Mouse (Mus musculus): ENCODE measurements around the gene Nid2. TPM values are rescaled to one million over a fixed set of nuclear protein-coding genes. Genes with fewer than 3 reads are reported as not detected.

Nid2 gene
- total and polyA plus RNA-seq, 3 experiments: not detected

DNA sequence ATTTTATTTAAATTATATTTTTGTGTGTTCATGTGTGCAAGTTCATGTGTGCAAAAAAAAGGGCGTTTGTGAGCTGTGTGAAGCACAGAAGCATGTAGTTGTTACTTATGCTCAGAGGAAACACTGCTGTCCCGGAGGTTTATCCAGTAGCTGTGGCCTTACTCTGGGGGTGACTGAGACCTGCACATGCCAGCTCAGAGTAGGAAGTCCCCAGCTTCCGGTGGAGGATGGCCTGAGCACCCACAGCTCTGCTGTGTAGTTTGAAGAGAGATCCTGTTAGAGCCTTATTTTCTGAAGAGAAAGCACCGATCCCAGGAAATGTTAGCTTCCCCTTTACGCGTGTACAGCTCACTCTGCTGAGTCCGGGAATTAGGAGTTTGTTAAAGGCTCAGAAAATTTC is 20.1 kb downstream of the Nid2 start:
- Histone ChIP-seq H3K9ac (ENCODE audit: control insufficient read depth, low read depth, low read length, poor library complexity, severe bottlenecking) (no peak overlapping the region), H3K4me1 (ENCODE audit: control insufficient read depth in 1 of 2, insufficient read depth in 2 of 2, low read length in 2 of 2) (no peaks in the 10 kb centered on the region), H3K36me3 (ENCODE audit: control insufficient read depth in 1 of 2, insufficient read depth in 2 of 2, low read length in 2 of 2) (no peaks in the 10 kb centered on the region), H3K27ac (ENCODE audit: control insufficient read depth, low read depth, low read length) (no peak overlapping the region), H3K4me3 (ENCODE audit: control insufficient read depth in 1 of 2, insufficient read depth in 1 of 2, low read depth in 2 of 2, low read length in 2 of 2) (no peak overlapping the region), H3K9me3 (replicated peaks; ENCODE audit: insufficient read depth, low read length) (no peaks in the 10 kb centered on the region), H3K79me2 (ENCODE audit: control insufficient read depth, insufficient read depth, low read length, poor library complexity) (no peaks in the 10 kb centered on the region), H3K27me3 (ENCODE audit: control insufficient read depth in 1 of 2, insufficient read depth in 2 of 2, low read length in 2 of 2) (no peaks in the 10 kb centered on the region; a peak in 1 of 4 replicates)
- TF ChIP-seq SMC3 (IDR thresholded peaks at IDR 0.05; ENCODE audit: low read depth, low read length): no peak
- no peak for TF ChIP-seq MAFK (IDR thresholded peaks at IDR 0.05; ENCODE audit: borderline replicate concordance, low read depth, low read length)
- TF ChIP-seq ZNF384 (IDR thresholded peaks at IDR 0.05; ENCODE audit: low read depth, low read length): no peak
- TF ChIP-seq GABPA (IDR thresholded peaks at IDR 0.05; ENCODE audit: low read depth, low read length): no peak
- TF ChIP-seq MAZ (IDR thresholded peaks at IDR 0.05; ENCODE audit: low read depth, low read length): no peak
- no peak for TF ChIP-seq TBP (IDR thresholded peaks at IDR 0.05; ENCODE audit: low read depth, low read length)
- no peak for TF ChIP-seq USF1 (IDR thresholded peaks at IDR 0.05; ENCODE audit: low read depth, low read length)
- TF ChIP-seq UBTF (IDR thresholded peaks at IDR 0.05; ENCODE audit: borderline replicate concordance, insufficient read depth, low read depth, low read length): no peak
- no peak for TF ChIP-seq JUND (IDR thresholded peaks at IDR 0.05; ENCODE audit: low read depth, low read length)
- no peak for TF ChIP-seq MAX (IDR thresholded peaks at IDR 0.05; ENCODE audit: low read length)
- no peak for TF ChIP-seq CTCF (IDR thresholded peaks at IDR 0.05 in 2 of 3, conservative IDR thresholded peaks at IDR 0.05 in 1 of 3; ENCODE audit: control insufficient read depth in 1 of 3, insufficient read depth in 1 of 3, low read depth in 2 of 3, low read length in 3 of 3, poor library complexity in 1 of 3, severe bottlenecking in 1 of 3)
- no peak for TF ChIP-seq CHD2 (IDR thresholded peaks at IDR 0.05; ENCODE audit: low read length)
- TF ChIP-seq CHD1 (IDR thresholded peaks at IDR 0.05; ENCODE audit: low read depth, low read length): no peak
- no peak for TF ChIP-seq EP300 (IDR thresholded peaks at IDR 0.05; ENCODE audit: low read depth in 1 of 2, low read length in 2 of 2)
- TF ChIP-seq ELF1 (IDR thresholded peaks at IDR 0.05; ENCODE audit: low read depth, low read length): no peak
- no peak for TF ChIP-seq RAD21 (IDR thresholded peaks at IDR 0.05; ENCODE audit: low read depth, low read length)
- no peak for TF ChIP-seq GATA1 (IDR thresholded peaks at IDR 0.05; ENCODE audit: low read depth, low read length)
- no peak for TF ChIP-seq NRF1 (IDR thresholded peaks at IDR 0.05; ENCODE audit: insufficient read depth, low read depth, low read length, poor library complexity, severe bottlenecking)
- TF ChIP-seq ZMIZ1 (IDR thresholded peaks at IDR 0.05; ENCODE audit: low read depth, low read length): no peak
- no peak for DNase-seq (ENCODE audit: low read depth, low spot score)

DNA sequence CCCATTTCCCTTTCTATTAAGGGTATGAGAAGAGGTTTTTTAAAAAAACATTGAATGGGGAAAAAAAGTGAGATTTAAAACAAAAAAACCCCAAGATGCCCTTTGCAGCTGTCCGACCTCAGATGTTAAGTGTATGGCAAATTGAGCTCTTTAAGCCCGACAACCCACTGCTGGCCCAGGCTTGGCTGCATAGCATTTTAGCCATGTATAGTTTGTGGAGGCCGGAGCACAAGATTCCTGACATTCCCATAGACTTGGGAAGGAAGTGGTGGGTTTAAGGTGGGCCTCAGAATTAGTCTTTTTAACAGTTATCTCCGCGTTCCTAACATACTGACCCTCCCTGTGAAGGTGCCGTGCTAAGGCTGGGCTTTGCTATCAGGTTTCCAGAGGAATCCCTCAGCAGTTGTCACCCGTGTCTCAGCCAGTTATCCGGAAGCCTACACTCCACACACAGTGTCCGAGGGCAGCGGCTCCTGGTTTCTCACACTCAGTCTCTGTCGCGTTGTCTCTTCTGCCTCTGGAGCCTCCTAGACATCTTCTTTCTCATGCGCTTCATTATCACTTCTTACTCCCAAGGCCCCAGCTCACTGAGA is 23.1 kb downstream of the Nid2 start:
- no peaks in the 10 kb centered on the region for H3K27me3 ChIP-seq (ENCODE audit: control insufficient read depth in 1 of 2, insufficient read depth in 2 of 2, low read length in 2 of 2)
- H3K27ac ChIP-seq (ENCODE audit: control insufficient read depth, low read depth, low read length): no peak overlapping the region
- no peaks in the 10 kb centered on the region for H3K4me1 ChIP-seq (ENCODE audit: control insufficient read depth in 1 of 2, insufficient read depth in 2 of 2, low read length in 2 of 2)
- no peaks in the 10 kb centered on the region for H3K36me3 ChIP-seq (ENCODE audit: control insufficient read depth in 1 of 2, insufficient read depth in 2 of 2, low read length in 2 of 2)
- no peaks in the 10 kb centered on the region for H3K79me2 ChIP-seq (ENCODE audit: control insufficient read depth, insufficient read depth, low read length, poor library complexity)
- no peak for DNase-seq (ENCODE audit: low read depth, low spot score)
- no peak overlapping the region for H3K4me3 ChIP-seq (ENCODE audit: control insufficient read depth in 1 of 2, insufficient read depth in 1 of 2, low read depth in 2 of 2, low read length in 2 of 2)
- H3K9ac ChIP-seq (ENCODE audit: control insufficient read depth, low read depth, low read length, poor library complexity, severe bottlenecking): no peak overlapping the region
- TF ChIP-seq HCFC1 (IDR thresholded peaks at IDR 0.05; ENCODE audit: low read depth, low read length): no peak
- no peak for TF ChIP-seq CHD2 (IDR thresholded peaks at IDR 0.05; ENCODE audit: low read length)
- no peak for TF ChIP-seq POLR2A (IDR thresholded peaks at IDR 0.05; ENCODE audit: control insufficient read depth in 1 of 2, insufficient read depth in 1 of 2, low read depth in 1 of 2, low read length in 2 of 2, poor library complexity in 1 of 2)
- TF ChIP-seq E2F4 (IDR thresholded peaks at IDR 0.05; ENCODE audit: borderline replicate concordance, low read depth, low read length): no peak
- no peak for TF ChIP-seq MXI1 (IDR thresholded peaks at IDR 0.05; ENCODE audit: low read depth, low read length)
- TF ChIP-seq TAL1 (IDR thresholded peaks at IDR 0.05; ENCODE audit: low read length): no peak
- no peak for TF ChIP-seq POLR2AphosphoS2 (IDR thresholded peaks at IDR 0.05; ENCODE audit: low read length)
- TF ChIP-seq SIN3A (IDR thresholded peaks at IDR 0.05; ENCODE audit: low read length): no peak
- no peak for TF ChIP-seq BHLHE40 (IDR thresholded peaks at IDR 0.05; ENCODE audit: borderline replicate concordance, low read depth, low read length)
- no peak for TF ChIP-seq ZC3H11A (IDR thresholded peaks at IDR 0.05; ENCODE audit: low read depth, low read length)
- TF ChIP-seq TBP (IDR thresholded peaks at IDR 0.05; ENCODE audit: low read depth, low read length): no peak
- TF ChIP-seq JUND (IDR thresholded peaks at IDR 0.05; ENCODE audit: low read depth, low read length): no peak
- no peak for TF ChIP-seq KAT2A (conservative IDR thresholded peaks at IDR 0.05; ENCODE audit: low read depth, low read length)
- no peak for TF ChIP-seq GABPA (IDR thresholded peaks at IDR 0.05; ENCODE audit: low read depth, low read length)
- no peak for TF ChIP-seq RAD21 (IDR thresholded peaks at IDR 0.05; ENCODE audit: low read depth, low read length)
- TF ChIP-seq EP300 (IDR thresholded peaks at IDR 0.05; ENCODE audit: low read depth in 1 of 2, low read length in 2 of 2): no peak
- no peak for TF ChIP-seq MAX (IDR thresholded peaks at IDR 0.05; ENCODE audit: low read length)
- TF ChIP-seq ETS1 (IDR thresholded peaks at IDR 0.05; ENCODE audit: low read depth, low read length): no peak
- TF ChIP-seq UBTF (IDR thresholded peaks at IDR 0.05; ENCODE audit: borderline replicate concordance, insufficient read depth, low read depth, low read length): no peak
- TF ChIP-seq POLR2AphosphoS5 (IDR thresholded peaks at IDR 0.05; ENCODE audit: borderline replicate concordance, low read depth, low read length): no peak
- no peaks in the 10 kb centered on the region for H3K9me3 ChIP-seq (replicated peaks; ENCODE audit: insufficient read depth, low read length)

Measured in MEL (cell line).